Mouse (Mus musculus): ENCODE measurements around the gene Tent4b.

The Tent4b gene

GRCm38 (mm10) chr8:88279220-88279619 is 80.2 kb downstream of the Tent4b start:
- no peak for DNase-seq (ENCODE audit: low spot score)

GRCm38 (mm10) chr8:88279670-88280069 is 80.7 kb downstream of the Tent4b start:
- DNase-seq (ENCODE audit: low spot score): no peak

GRCm38 (mm10) chr8:88280904-88281303 is 81.9 kb downstream of the Tent4b start:
- no peak for DNase-seq (ENCODE audit: low spot score)

GRCm38 (mm10) chr8:88282684-88283083 is 83.7 kb downstream of the Tent4b start:
- DNase-seq (ENCODE audit: low spot score): peak; percentile 70

- no peak for DNase-seq (ENCODE audit: low spot score)
These were observed 84.5 kb downstream of the Tent4b start for GRCm38 (mm10) chr8:88283243-88284115.

GRCm38 (mm10) chr8:88284738-88285137 is 85.7 kb downstream of the Tent4b start:
- DNase-seq (ENCODE audit: low spot score): no peak

- DNase-seq (ENCODE audit: low spot score): no peak
These were observed 86.7 kb downstream of the Tent4b start for GRCm38 (mm10) chr8:88285469-88286356.

- no peak for DNase-seq (ENCODE audit: low spot score)
These were observed 87.5 kb downstream of the Tent4b start for GRCm38 (mm10) chr8:88286421-88286960.

GRCm38 (mm10) chr8:88288622-88289242 is 89.7 kb downstream of the Tent4b start:
- no peak for DNase-seq (ENCODE audit: low spot score)

GRCm38 (mm10) chr8:88289901-88290300 is 90.9 kb downstream of the Tent4b start:
- DNase-seq (ENCODE audit: low spot score): no peak

- no peak for DNase-seq (ENCODE audit: low spot score)
These were observed 91.6 kb downstream of the Tent4b start for GRCm38 (mm10) chr8:88290326-88291304.

GRCm38 (mm10) chr8:88291305-88291690 is 92.3 kb downstream of the Tent4b start:
- no peak for DNase-seq (ENCODE audit: low spot score)

- DNase-seq (ENCODE audit: low spot score): no peak
These were observed 93.9 kb downstream of the Tent4b start for GRCm38 (mm10) chr8:88292926-88293325.

- no peak for DNase-seq (ENCODE audit: low spot score)
These were observed 94.8 kb downstream of the Tent4b start for GRCm38 (mm10) chr8:88293590-88294356.

- no peak for DNase-seq (ENCODE audit: low spot score)
These were observed 96.0 kb downstream of the Tent4b start for GRCm38 (mm10) chr8:88294977-88295376.

- DNase-seq (ENCODE audit: low spot score): peak; percentile 33
These were observed 99.1 kb downstream of the Tent4b start for GRCm38 (mm10) chr8:88297976-88298732.

GRCm38 (mm10) chr8:88298733-88299103 is 99.7 kb downstream of the Tent4b start:
- DNase-seq (ENCODE audit: low spot score): no peak

- DNase-seq (ENCODE audit: low spot score): peak; percentile 32
These were observed 101.0 kb downstream of the Tent4b start for GRCm38 (mm10) chr8:88299907-88300603.

Data from yolk sac, embryonic 10.5 days (tissue).